Mouse (Mus musculus): Measurements from ENCODE around the gene Rab3a. TPM values are rescaled to one million over a fixed set of nuclear protein-coding genes. Genes with fewer than 3 reads are reported as not detected.

Rab3a gene
- polyA plus RNA-seq, 1 experiment from 2014 or later = 3.2 TPM

- H3K4me2 ChIP-seq (ENCODE audit: low read depth, low read length) = peak overlapping the region; percentile 64
- peak overlapping the region; percentile 27 for H3K4me3 ChIP-seq (ENCODE audit: low read depth, low read length)
- H3K4me1 ChIP-seq (ENCODE audit: insufficient read depth) = peaks cover 14% of the 10 kb centered on the region
- no peaks in the 10 kb centered on the region for H3K9me3 ChIP-seq (ENCODE audit: low read length)
- peak; percentile 64 for DNase-seq
- 6% methylated on average over 48 of the region's 48 CpGs for WGBS (ENCODE audit: insufficient replicate concordance)
- peak; percentile 77 for ATAC-seq
- TF ChIP-seq CTCF (IDR thresholded peaks at IDR 0.05; ENCODE audit: low read depth) (no peak), EP300 (IDR thresholded peaks at IDR 0.05; ENCODE audit: low read depth) (no peak)
- H3K27me3 ChIP-seq (ENCODE audit: insufficient read depth, low read length) = peaks cover 42% of the 10 kb centered on the region
- peak overlapping the region; percentile 53 for H3K9ac ChIP-seq (replicated peaks)
- no peak overlapping the region for H3K27ac ChIP-seq (ENCODE audit: low read depth)
- no peaks in the 10 kb centered on the region for H3K36me3 ChIP-seq (replicated peaks; ENCODE audit: insufficient read depth, low read length)
Observed at GRCm38 (mm10) chr8:70743656-70744590, 10.6 kb upstream of the Rab3a start.

- Histone ChIP-seq H3K4me3 (ENCODE audit: low read depth, low read length) (no peak overlapping the region), H3K4me2 (ENCODE audit: low read depth, low read length) (no peak overlapping the region), H3K4me1 (ENCODE audit: insufficient read depth) (peaks cover 15% of the 10 kb centered on the region), H3K27ac (ENCODE audit: low read depth) (no peak overlapping the region), H3K27me3 (ENCODE audit: insufficient read depth, low read length) (peaks cover 46% of the 10 kb centered on the region), H3K9me3 (ENCODE audit: low read length) (no peaks in the 10 kb centered on the region), H3K36me3 (replicated peaks; ENCODE audit: insufficient read depth, low read length) (no peaks in the 10 kb centered on the region), H3K9ac (replicated peaks) (no peak overlapping the region)
- no peak for ATAC-seq
- 44% methylated on average over 11 of the region's 11 CpGs for WGBS (ENCODE audit: insufficient replicate concordance)
- no peak for DNase-seq
- TF ChIP-seq CTCF (IDR thresholded peaks at IDR 0.05; ENCODE audit: low read depth) = no peak
- no peak for TF ChIP-seq EP300 (IDR thresholded peaks at IDR 0.05; ENCODE audit: low read depth)
Observed at GRCm38 (mm10) chr8:70744806-70745205, 9.7 kb upstream of the Rab3a start.

- Histone ChIP-seq H3K4me2 (ENCODE audit: low read depth, low read length) (no peak overlapping the region), H3K27ac (ENCODE audit: low read depth) (no peak overlapping the region), H3K4me3 (ENCODE audit: low read depth, low read length) (no peak overlapping the region), H3K27me3 (ENCODE audit: insufficient read depth, low read length) (peaks cover 46% of the 10 kb centered on the region), H3K9ac (replicated peaks) (no peak overlapping the region), H3K4me1 (ENCODE audit: insufficient read depth) (peaks cover 17% of the 10 kb centered on the region), H3K36me3 (replicated peaks; ENCODE audit: insufficient read depth, low read length) (no peaks in the 10 kb centered on the region), H3K9me3 (ENCODE audit: low read length) (no peaks in the 10 kb centered on the region)
- WGBS (ENCODE audit: insufficient replicate concordance) = 61% methylated on average over 19 of the region's 19 CpGs
- DNase-seq (no peak), ATAC-seq (no peak)
- TF ChIP-seq EP300 (IDR thresholded peaks at IDR 0.05; ENCODE audit: low read depth) (no peak), CTCF (IDR thresholded peaks at IDR 0.05; ENCODE audit: low read depth) (no peak)
Observed at GRCm38 (mm10) chr8:70745691-70746220, 8.7 kb upstream of the Rab3a start.

- no peak for ATAC-seq
- 71% methylated on average over 9 of the region's 9 CpGs for WGBS (ENCODE audit: insufficient replicate concordance)
- Histone ChIP-seq H3K4me3 (ENCODE audit: low read depth, low read length) (no peak overlapping the region), H3K9me3 (ENCODE audit: low read length) (no peaks in the 10 kb centered on the region), H3K27me3 (ENCODE audit: insufficient read depth, low read length) (peaks cover 46% of the 10 kb centered on the region), H3K27ac (ENCODE audit: low read depth) (no peak overlapping the region), H3K4me2 (ENCODE audit: low read depth, low read length) (no peak overlapping the region), H3K9ac (replicated peaks) (no peak overlapping the region), H3K4me1 (ENCODE audit: insufficient read depth) (peaks cover 17% of the 10 kb centered on the region), H3K36me3 (replicated peaks; ENCODE audit: insufficient read depth, low read length) (no peaks in the 10 kb centered on the region)
- TF ChIP-seq EP300 (IDR thresholded peaks at IDR 0.05; ENCODE audit: low read depth) (no peak), CTCF (IDR thresholded peaks at IDR 0.05; ENCODE audit: low read depth) (no peak)
- DNase-seq = no peak
Observed at GRCm38 (mm10) chr8:70746676-70747075, 7.8 kb upstream of the Rab3a start.

- H3K9ac ChIP-seq (replicated peaks) = no peak overlapping the region
- DNase-seq = peak; percentile 12
- peaks cover 40% of the 10 kb centered on the region for H3K27me3 ChIP-seq (ENCODE audit: insufficient read depth, low read length)
- H3K36me3 ChIP-seq (replicated peaks; ENCODE audit: insufficient read depth, low read length) = no peaks in the 10 kb centered on the region
- no peak for ATAC-seq
- no peak for TF ChIP-seq EP300 (IDR thresholded peaks at IDR 0.05; ENCODE audit: low read depth)
- WGBS (ENCODE audit: insufficient replicate concordance) = 76% methylated on average over 18 of the region's 18 CpGs
- no peak overlapping the region for H3K4me2 ChIP-seq (ENCODE audit: low read depth, low read length)
- peaks cover 15% of the 10 kb centered on the region for H3K4me1 ChIP-seq (ENCODE audit: insufficient read depth)
- H3K4me3 ChIP-seq (ENCODE audit: low read depth, low read length) = no peak overlapping the region
- no peak overlapping the region for H3K27ac ChIP-seq (ENCODE audit: low read depth)
- no peaks in the 10 kb centered on the region for H3K9me3 ChIP-seq (ENCODE audit: low read length)
Observed at GRCm38 (mm10) chr8:70747211-70747890, 7.1 kb upstream of the Rab3a start.

Measured in liver, postnatal 0 days (tissue).